Mouse (Mus musculus): ENCODE data around the gene Kidins220. TPM values are rescaled to one million over a fixed set of nuclear protein-coding genes. Genes with fewer than 3 reads are reported as not detected.

The Kidins220 gene
- polyA plus RNA-seq, 1 experiment from 2014 or later: 41.5 TPM

DNA sequence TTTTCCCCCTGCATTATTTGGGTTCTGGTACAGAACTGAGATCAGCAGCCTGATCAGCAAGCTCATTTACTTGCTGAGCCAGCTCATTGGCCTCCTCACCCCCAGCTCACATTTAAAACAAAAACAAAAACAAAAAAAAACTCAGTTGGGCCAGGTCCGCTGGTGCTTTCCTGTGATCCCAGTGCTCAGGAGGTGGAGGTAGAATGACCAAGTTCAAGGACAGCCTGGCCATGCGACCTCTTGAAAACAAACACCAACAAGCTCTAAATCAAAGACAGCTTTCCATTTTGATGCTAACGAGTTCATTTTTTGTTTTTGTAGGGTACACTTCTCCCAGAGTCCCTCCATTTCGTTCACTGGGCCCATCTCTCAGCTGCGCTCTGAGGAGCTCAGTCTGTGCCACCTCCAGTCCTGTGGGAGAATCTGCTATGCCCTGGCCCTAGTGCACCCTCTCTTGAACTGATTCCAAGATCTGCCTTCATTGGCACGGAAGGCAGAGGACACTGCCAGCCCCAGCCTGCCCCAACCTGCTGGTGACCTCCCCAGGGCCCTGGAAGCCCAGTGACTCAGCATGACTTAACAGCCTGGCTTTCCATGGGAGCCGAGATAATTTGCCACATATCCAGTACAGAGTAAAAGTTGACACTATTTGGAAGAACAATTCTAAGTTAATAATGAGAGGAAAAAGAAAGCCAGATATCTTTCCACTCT, 135.4 kb downstream of the Kidins220 start:
- Histone ChIP-seq H3K27me3 (ENCODE audit: control insufficient read depth, insufficient read depth, low read length) (no peaks in the 10 kb centered on the region), H3K9ac (replicated peaks; ENCODE audit: low read depth, low read length) (no peak overlapping the region), H3K4me2 (replicated peaks; ENCODE audit: low read depth, low read length) (no peak overlapping the region), H3K27ac (ENCODE audit: low read length) (no peak overlapping the region), H3K9me3 (ENCODE audit: control insufficient read depth, low read depth, low read length) (no peaks in the 10 kb centered on the region), H3K4me1 (ENCODE audit: control insufficient read depth, insufficient read depth, low read length) (no peaks in the 10 kb centered on the region), H3K36me3 (ENCODE audit: control insufficient read depth, insufficient read depth, low read length) (no peaks in the 10 kb centered on the region), H3K4me3 (ENCODE audit: low read depth, low read length) (no peak overlapping the region)
- 76% methylated on average over 7 of the region's 7 CpGs for whole genome bisulfite sequencing
- no peak for ATAC-seq (ENCODE audit: insufficient number of reproducible peaks, insufficient read depth, low FRiP score, low read depth)

DNA sequence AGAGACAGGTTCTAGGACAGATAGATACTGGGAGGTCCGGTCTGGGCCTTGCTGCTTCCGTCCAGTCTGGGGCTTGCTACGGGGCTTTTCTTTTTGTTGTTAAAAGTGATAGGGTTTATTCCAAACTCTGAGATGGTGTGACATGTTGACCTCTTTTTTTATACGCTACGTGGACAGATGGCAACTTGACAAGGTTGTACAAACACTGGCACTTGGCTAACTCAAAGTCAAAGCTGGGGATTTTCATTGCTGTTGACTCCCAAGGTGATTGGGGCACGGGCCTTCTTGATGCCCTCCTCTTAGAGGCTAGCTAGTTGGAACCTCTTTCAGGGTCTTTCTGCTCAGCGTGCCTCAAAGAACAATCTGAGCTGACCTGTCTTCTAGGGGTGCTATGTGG, 136.0 kb downstream of the Kidins220 start:
- no peaks in the 10 kb centered on the region for H3K36me3 ChIP-seq (ENCODE audit: control insufficient read depth, insufficient read depth, low read length)
- H3K9me3 ChIP-seq (ENCODE audit: control insufficient read depth, low read depth, low read length): no peaks in the 10 kb centered on the region
- H3K4me3 ChIP-seq (ENCODE audit: low read depth, low read length): no peak overlapping the region
- no peaks in the 10 kb centered on the region for H3K4me1 ChIP-seq (ENCODE audit: control insufficient read depth, insufficient read depth, low read length)
- H3K4me2 ChIP-seq (replicated peaks; ENCODE audit: low read depth, low read length): no peak overlapping the region
- no peak overlapping the region for H3K9ac ChIP-seq (replicated peaks; ENCODE audit: low read depth, low read length)
- ATAC-seq (ENCODE audit: insufficient number of reproducible peaks, insufficient read depth, low FRiP score, low read depth): no peak
- H3K27ac ChIP-seq (ENCODE audit: low read length): no peak overlapping the region
- WGBS: 77% methylated on average over 7 of the region's 7 CpGs
- H3K27me3 ChIP-seq (ENCODE audit: control insufficient read depth, insufficient read depth, low read length): no peaks in the 10 kb centered on the region

Other genes starting within 250 kb of the Kidins220 start
- 49.0 and 56.6 TPM in 2 replicates for gene Mboat2, start 144.0 kb upstream of the Kidins220 start, polyA plus RNA-seq (2014; fragmentation: Nextera tagmentation; extraction: Ambion mirVana)
- 441 and 450 TPM in 2 replicates for gene Id2, start 122.2 kb downstream of the Kidins220 start, polyA plus RNA-seq (2014; fragmentation: Nextera tagmentation; extraction: Ambion mirVana)